In genomic region chr8:104436038-104436437, GRCm38 (mm10) we compare ENCODE assay signal across 8 mouse cellular contexts. TPM values are rescaled to one million over a fixed set of nuclear protein-coding genes. Genes with fewer than 3 reads are reported as not detected.
DNase-seq lines count a peak whose midpoint lies in the region; ATAC-seq and TF ChIP-seq lines count a peak whose summit lies in the region.

No protein-coding gene starts in this region.

- no peak overlapping the region for H3K9ac ChIP-seq in embryonic facial prominence, embryonic 15.5 days
- no peak overlapping the region for H3K9ac ChIP-seq in heart, embryonic 11.5 days (ENCODE audit: low read depth, low read length)
- no peak overlapping the region for H3K9ac ChIP-seq in kidney, embryonic 16.5 days (replicated peaks; ENCODE audit: low read length)
- H3K9ac ChIP-seq in liver, embryonic 16.5 days (ENCODE audit: low read depth, low read length) = no peak overlapping the region
- H3K9ac ChIP-seq in neural tube, embryonic 13.5 days = peak overlapping the region; percentile 22; the same call in 1 of the 2 replicates
- H3K9ac ChIP-seq in stomach, postnatal 0 days (ENCODE audit: low read length) = no peak overlapping the region

- no peak overlapping the region for H3K4me2 ChIP-seq in embryonic facial prominence, embryonic 15.5 days (replicated peaks)
- H3K4me2 ChIP-seq in heart, embryonic 11.5 days = no peak overlapping the region
- H3K4me2 ChIP-seq in kidney, embryonic 16.5 days (replicated peaks; ENCODE audit: low read depth, low read length) = no peak overlapping the region
- H3K4me2 ChIP-seq in liver, embryonic 16.5 days (ENCODE audit: low read depth, low read length) = no peak overlapping the region
- peak overlapping the region; percentile 26 for H3K4me2 ChIP-seq in neural tube, embryonic 13.5 days
- H3K4me2 ChIP-seq in stomach, postnatal 0 days (replicated peaks; ENCODE audit: low read depth) = 0 out of 2 replicates have a peak overlapping the region, but pooled peaks have one; percentile 14

- H3K4me3 ChIP-seq in embryonic facial prominence, embryonic 15.5 days (replicated peaks) = no peak overlapping the region
- no peak overlapping the region for H3K4me3 ChIP-seq in heart, embryonic 11.5 days (ENCODE audit: low read depth, low read length)
- H3K4me3 ChIP-seq in kidney, embryonic 16.5 days (ENCODE audit: low read length) = no peak overlapping the region
- no peak overlapping the region for H3K4me3 ChIP-seq in liver, embryonic 16.5 days (ENCODE audit: low read depth, low read length)
- H3K4me3 ChIP-seq in neural tube, embryonic 13.5 days = no peak overlapping the region
- H3K4me3 ChIP-seq in stomach, postnatal 0 days (ENCODE audit: low read depth, low read length) = no peak overlapping the region

- 37% methylated on average over 12 of the region's 12 CpGs for WGBS in embryonic facial prominence, embryonic 15.5 days
- 48% methylated on average over 12 of the region's 12 CpGs for WGBS in heart, embryonic 11.5 days (ENCODE audit: insufficient replicate concordance)
- 56% methylated on average over 12 of the region's 12 CpGs for WGBS in kidney, embryonic 16.5 days
- WGBS in liver, embryonic 16.5 days (ENCODE audit: insufficient replicate concordance) = 73% methylated on average over 12 of the region's 12 CpGs
- 39% methylated on average over 12 of the region's 12 CpGs for WGBS in neural tube, embryonic 13.5 days
- 22% methylated on average over 12 of the region's 12 CpGs for WGBS in stomach, postnatal 0 days

- peaks cover 26% of the 10 kb centered on the region for H3K4me1 ChIP-seq in embryonic facial prominence, embryonic 15.5 days
- peaks cover 5% of the 10 kb centered on the region for H3K4me1 ChIP-seq in heart, embryonic 11.5 days (ENCODE audit: control insufficient read depth, insufficient read depth, low read length)
- peaks cover 3% of the 10 kb centered on the region for H3K4me1 ChIP-seq in kidney, embryonic 16.5 days (ENCODE audit: insufficient read depth, low read length)
- peaks cover 13% of the 10 kb centered on the region for H3K4me1 ChIP-seq in liver, embryonic 16.5 days (ENCODE audit: control insufficient read depth, low read depth, low read length)
- H3K4me1 ChIP-seq in neural tube, embryonic 13.5 days (replicated peaks) = peaks cover 37% of the 10 kb centered on the region
- H3K4me1 ChIP-seq in stomach, postnatal 0 days (replicated peaks; ENCODE audit: control insufficient read depth, insufficient read depth) = no peaks in the 10 kb centered on the region

- TF ChIP-seq CTCF in stomach, postnatal 0 days (IDR thresholded peaks at IDR 0.05; ENCODE audit: low read depth) = no peak; the same call in 1 of the 2 replicates

- TF ChIP-seq EP300 in stomach, postnatal 0 days (optimal IDR thresholded peaks at IDR 0.05) = no peak

- no peaks in the 10 kb centered on the region for H3K27me3 ChIP-seq in embryonic facial prominence, embryonic 15.5 days
- H3K27me3 ChIP-seq in heart, embryonic 11.5 days (ENCODE audit: control insufficient read depth, insufficient read depth, low read length) = no peaks in the 10 kb centered on the region
- no peaks in the 10 kb centered on the region for H3K27me3 ChIP-seq in kidney, embryonic 16.5 days (ENCODE audit: insufficient read depth, low read length)
- no peaks in the 10 kb centered on the region for H3K27me3 ChIP-seq in liver, embryonic 16.5 days (ENCODE audit: control insufficient read depth, insufficient read depth, low read depth, low read length)
- no peaks in the 10 kb centered on the region for H3K27me3 ChIP-seq in neural tube, embryonic 13.5 days
- no peaks in the 10 kb centered on the region for H3K27me3 ChIP-seq in stomach, postnatal 0 days (ENCODE audit: control insufficient read depth, insufficient read depth, low read length)

- peak; percentile 60 to 66 for DNase-seq in thymus, adult 18-20 months
- DNase-seq in thymus, postnatal 0 days (ENCODE audit: low spot score) = no peak
- peak; percentile 98 for DNase-seq in stomach, postnatal 0 days (ENCODE audit: low spot score)

- peak overlapping the region; percentile 73 for H3K27ac ChIP-seq in embryonic facial prominence, embryonic 15.5 days (replicated peaks)
- peak overlapping the region; percentile 72 for H3K27ac ChIP-seq in heart, embryonic 11.5 days (ENCODE audit: low read depth, low read length)
- 0 out of 2 replicates have a peak overlapping the region, but pooled peaks have one; percentile 23 for H3K27ac ChIP-seq in kidney, embryonic 16.5 days (ENCODE audit: low read length)
- no peak overlapping the region for H3K27ac ChIP-seq in liver, embryonic 16.5 days (ENCODE audit: low read length)
- peak overlapping the region; percentile 76 for H3K27ac ChIP-seq in neural tube, embryonic 13.5 days (replicated peaks)
- peak overlapping the region; percentile 82 for H3K27ac ChIP-seq in stomach, postnatal 0 days (replicated peaks)

- H3K36me3 ChIP-seq in embryonic facial prominence, embryonic 15.5 days = peaks cover 87% of the 10 kb centered on the region
- peaks cover 58% of the 10 kb centered on the region for H3K36me3 ChIP-seq in heart, embryonic 11.5 days (ENCODE audit: control insufficient read depth, insufficient read depth, low read length)
- peaks cover 86% of the 10 kb centered on the region for H3K36me3 ChIP-seq in kidney, embryonic 16.5 days (ENCODE audit: insufficient read depth, low read length)
- peaks cover 55% of the 10 kb centered on the region for H3K36me3 ChIP-seq in liver, embryonic 16.5 days (ENCODE audit: control insufficient read depth, insufficient read depth)
- H3K36me3 ChIP-seq in neural tube, embryonic 13.5 days = peaks cover 93% of the 10 kb centered on the region
- H3K36me3 ChIP-seq in stomach, postnatal 0 days (ENCODE audit: control insufficient read depth, insufficient read depth, low read length) = peaks cover 33% of the 10 kb centered on the region

- ATAC-seq in embryonic facial prominence, embryonic 15.5 days (ENCODE audit: insufficient number of reproducible peaks, low FRiP score, low TSS enrichment, low read depth) = peak; percentile 91
- peak; percentile 81 for ATAC-seq in heart, embryonic 11.5 days (replicated peaks; ENCODE audit: insufficient number of reproducible peaks, low FRiP score, low TSS enrichment)
- ATAC-seq in kidney, embryonic 16.5 days (ENCODE audit: low FRiP score, low TSS enrichment) = peak; percentile 84
- ATAC-seq in liver, embryonic 16.5 days (ENCODE audit: low read depth) = peak; percentile 72
- ATAC-seq in neural tube, embryonic 13.5 days (ENCODE audit: low read depth) = peak; percentile 96
- peak; percentile 94 for ATAC-seq in stomach, postnatal 0 days (ENCODE audit: low FRiP score, low TSS enrichment)

- no peaks in the 10 kb centered on the region for H3K9me3 ChIP-seq in embryonic facial prominence, embryonic 15.5 days (replicated peaks)
- no peaks in the 10 kb centered on the region; the same call in 1 of the 2 replicates for H3K9me3 ChIP-seq in heart, embryonic 11.5 days (replicated peaks; ENCODE audit: control insufficient read depth, low read length)
- H3K9me3 ChIP-seq in kidney, embryonic 16.5 days (ENCODE audit: low read length) = no peaks in the 10 kb centered on the region; the same call in 1 of the 2 replicates
- no peaks in the 10 kb centered on the region for H3K9me3 ChIP-seq in liver, embryonic 16.5 days (replicated peaks; ENCODE audit: control insufficient read depth, low read length)
- H3K9me3 ChIP-seq in neural tube, embryonic 13.5 days = no peaks in the 10 kb centered on the region
- no peaks in the 10 kb centered on the region for H3K9me3 ChIP-seq in stomach, postnatal 0 days (ENCODE audit: control insufficient read depth, low read length)

RNA-seq across cellular contexts. Expression of gene Dync1li2, which starts 6.8 kb away (rescaled TPM):
- 23.6 and 27.0 TPM in 2 replicates for polyA plus RNA-seq in thymus, postnatal 0 days (2015; fragmentation: Nextera tagmentation; extraction: Ambion mirVana)
- polyA plus RNA-seq in embryonic facial prominence, embryonic 15.5 days (2015; fragmentation: Nextera tagmentation; extraction: Ambion mirVana) = 63.0 and 66.3 TPM in 2 replicates
- polyA plus RNA-seq in heart, embryonic 11.5 days (2014; fragmentation: Nextera tagmentation; extraction: Ambion mirVana) = 43.0 and 52.9 TPM in 2 replicates
- 59.0 and 62.7 TPM in 2 replicates for polyA plus RNA-seq in kidney, embryonic 16.5 days (2015; fragmentation: Nextera tagmentation; extraction: Ambion mirVana)
- 11.3 and 11.8 TPM in 2 replicates for polyA plus RNA-seq in liver, embryonic 16.5 days (2015; fragmentation: Nextera tagmentation; extraction: Ambion mirVana)
- polyA plus RNA-seq in neural tube, embryonic 13.5 days (2015; fragmentation: Nextera tagmentation; extraction: Ambion mirVana) = 95.5 and 104 TPM in 2 replicates
- 31.9 and 33.0 TPM in 2 replicates for polyA plus RNA-seq in stomach, postnatal 0 days (2015; fragmentation: Nextera tagmentation; extraction: Ambion mirVana)

RNA-seq across cellular contexts. Expression of gene Cmtm4, which starts 40.4 kb away (rescaled TPM):
- polyA plus RNA-seq in thymus, postnatal 0 days (2015; fragmentation: Nextera tagmentation; extraction: Ambion mirVana) = 0.73 and 0.86 TPM in 2 replicates
- 2.9 and 3.4 TPM in 2 replicates for polyA plus RNA-seq in embryonic facial prominence, embryonic 15.5 days (2015; fragmentation: Nextera tagmentation; extraction: Ambion mirVana)
- 1.9 and 2.2 TPM in 2 replicates for polyA plus RNA-seq in heart, embryonic 11.5 days (2014; fragmentation: Nextera tagmentation; extraction: Ambion mirVana)
- 3.4 and 3.6 TPM in 2 replicates for polyA plus RNA-seq in kidney, embryonic 16.5 days (2015; fragmentation: Nextera tagmentation; extraction: Ambion mirVana)
- polyA plus RNA-seq in liver, embryonic 16.5 days (2015; fragmentation: Nextera tagmentation; extraction: Ambion mirVana) = 0.41 and 0.45 TPM in 2 replicates
- 1.6 and 1.9 TPM in 2 replicates for polyA plus RNA-seq in neural tube, embryonic 13.5 days (2015; fragmentation: Nextera tagmentation; extraction: Ambion mirVana)
- polyA plus RNA-seq in stomach, postnatal 0 days (2015; fragmentation: Nextera tagmentation; extraction: Ambion mirVana) = 4.6 and 4.8 TPM in 2 replicates

Comparison
In these comparisons a context has a peak if more than half of its experiments do, and no peak if none do; other contexts are left out.
1. H3K4me2 ChIP-seq: peak in neural tube, embryonic 13.5 days (single experiment) and stomach, postnatal 0 days (single experiment); none in embryonic facial prominence, embryonic 15.5 days (single experiment), heart, embryonic 11.5 days (single experiment), kidney, embryonic 16.5 days (single experiment) and liver, embryonic 16.5 days (single experiment).
2. Peak in every context shown above with its lines, with median percentiles within 50 percentile points of each other: ATAC-seq.